Mouse (Mus musculus) liver, postnatal 0 days (tissue): ENCODE data around the gene Ptprg. TPM values are rescaled to one million over a fixed set of nuclear protein-coding genes. Genes with fewer than 3 reads are reported as not detected.

Experiments
- ATAC-seq: fragments of 200-750 bp; cut with Nextera tagmentation; 2 replicates; pipeline ENCODE4 v1.8.0; 2017; ENCODE audit warnings: mild to moderate bottlenecking, moderate library complexity
- DNase-seq: peaks from one replicate; pipeline ENCODE4 v3.0.0-alpha.2; 2016
- H3K27ac ChIP-seq: fragments of 300-500 bp; sonication (generic); 2 replicates; pipeline ENCODE4 v1.5.1; 2014; ENCODE audit warnings: antibody characterized with exemption, moderate library complexity, mild to moderate bottlenecking, low read depth
- H3K27me3 ChIP-seq: fragments of 300-500 bp; sonication (generic); 2 replicates; pipeline ENCODE4 v1.6.1; 2014; ENCODE audit warnings: low read length, control low read depth, mixed read lengths; ENCODE audit not compliant: insufficient read depth
- H3K36me3 ChIP-seq: fragments of 300-500 bp; sonication (generic); replicated peaks from 2 replicates; pipeline ENCODE4 v1.6.1; 2014; ENCODE audit warnings: mild to moderate bottlenecking, control low read depth, low read length, moderate library complexity, mixed read lengths; ENCODE audit not compliant: insufficient read depth
- H3K4me1 ChIP-seq: fragments of 300-500 bp; sonication (generic); 2 replicates; pipeline ENCODE4 v1.6.1; 2014; ENCODE audit warnings: antibody characterized with exemption, mild to moderate bottlenecking, control low read depth; ENCODE audit not compliant: insufficient read depth
- H3K4me2 ChIP-seq: fragments of 300-500 bp; sonication (generic); 2 replicates; pipeline ENCODE4 v1.6.1; 2014; ENCODE audit warnings: low read depth, mild to moderate bottlenecking, low read length, moderate library complexity, mixed read lengths
- H3K4me3 ChIP-seq: fragments of 300-500 bp; sonication (generic); 2 replicates; pipeline ENCODE4 v1.5.1; 2014; ENCODE audit warnings: low read depth, low read length
- H3K9ac ChIP-seq: fragments of 300-500 bp; sonication (generic); replicated peaks from 2 replicates; pipeline ENCODE4 v1.6.1; 2014; ENCODE audit warnings: mild to moderate bottlenecking, moderate library complexity
- H3K9me3 ChIP-seq: fragments of 300-500 bp; sonication (generic); 2 replicates; pipeline ENCODE4 v1.6.1; 2016; ENCODE audit warnings: mild to moderate bottlenecking, control low read depth, low read length, mixed read lengths
- CTCF ChIP-seq: sonication (generic); IDR thresholded peaks from 2 replicates; pipeline ENCODE4 v1.5.1; 2016; ENCODE audit warnings: antibody characterized with exemption, low read depth
- EP300 ChIP-seq: IDR thresholded peaks from 2 replicates; pipeline ENCODE4 v1.6.1; 2016; ENCODE audit warnings: antibody characterized with exemption, low read depth, mild to moderate bottlenecking
- WGBS: fragments of 180-500 bp; shearing (Covaris S2); extraction: QIAGEN DNeasy Blood & Tissue Kit; methylation state at CpG from one replicate; pipeline ENCODE4 v1.1.7; 2014; ENCODE audit not compliant: insufficient replicate concordance; 5-methylcytosine and 5-hydroxymethylcytosine counted together
- polyA plus RNA-seq: library from polyadenylated mRNA; unstranded; fragments of >200 nt; fragmentation: Nextera tagmentation; extraction: Ambion mirVana; gene quantifications from 2 replicates; pipeline ENCODE4 v1.2.1, GENCODE M21; 2015

Gene Ptprg
- polyA plus RNA-seq, 1 experiment from 2014 or later, result 2.7 TPM

- H3K36me3 ChIP-seq, result no peaks in the 10 kb centered on the region
- H3K4me3 ChIP-seq, result no peak overlapping the region
- H3K9ac ChIP-seq, result no peak overlapping the region
- TF ChIP-seq EP300 (no peak), CTCF (no peak)
- ATAC-seq (no peak), DNase-seq (no peak)
- H3K9me3 ChIP-seq, result no peaks in the 10 kb centered on the region
- H3K4me2 ChIP-seq, result no peak overlapping the region
- H3K27ac ChIP-seq, result no peak overlapping the region
- H3K4me1 ChIP-seq, result no peaks in the 10 kb centered on the region
- no peaks in the 10 kb centered on the region for H3K27me3 ChIP-seq
- 55% methylated on average over 7 of the region's 7 CpGs for WGBS
These were observed 269.7 kb downstream of the Ptprg start for GRCm38 (mm10) chr14:11822830-11823700.

- H3K9ac ChIP-seq, result no peak overlapping the region
- ATAC-seq, result no peak
- DNase-seq, result no peak
- H3K4me3 ChIP-seq, result no peak overlapping the region
- H3K4me2 ChIP-seq, result no peak overlapping the region
- WGBS, result 67% methylated on average over 6 of the region's 6 CpGs
- no peak overlapping the region for H3K27ac ChIP-seq
- H3K4me1 ChIP-seq, result no peaks in the 10 kb centered on the region
- no peaks in the 10 kb centered on the region for H3K9me3 ChIP-seq
- TF ChIP-seq EP300 (no peak), CTCF (no peak)
- no peaks in the 10 kb centered on the region for H3K36me3 ChIP-seq
- H3K27me3 ChIP-seq, result no peaks in the 10 kb centered on the region
These were observed 270.4 kb downstream of the Ptprg start for GRCm38 (mm10) chr14:11823701-11824095.

DNA sequence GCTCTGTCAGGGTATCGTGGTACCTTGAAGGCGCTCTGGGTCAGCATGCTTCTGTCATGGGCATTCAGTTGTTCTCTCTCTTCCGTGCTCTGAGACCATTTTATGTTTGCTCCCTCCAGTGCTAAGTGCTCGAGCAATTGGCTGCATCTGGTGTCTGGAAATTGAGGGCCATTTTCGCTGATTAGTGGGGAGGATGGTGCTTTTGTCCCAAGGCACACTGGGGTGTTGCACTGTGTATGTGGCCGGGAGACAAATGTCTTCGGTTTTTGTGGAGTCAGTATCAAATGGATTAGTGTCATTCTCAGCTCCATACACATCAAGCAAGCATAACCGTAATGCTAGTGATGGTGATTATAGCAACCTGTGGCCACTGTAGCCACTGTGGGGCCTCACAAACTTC, 271.6 kb downstream of the Ptprg start:
- Histone ChIP-seq H3K9me3 (no peaks in the 10 kb centered on the region), H3K4me2 (no peak overlapping the region), H3K9ac (no peak overlapping the region), H3K27ac (no peak overlapping the region), H3K36me3 (no peaks in the 10 kb centered on the region), H3K4me3 (no peak overlapping the region), H3K27me3 (no peaks in the 10 kb centered on the region), H3K4me1 (no peaks in the 10 kb centered on the region)
- 80% methylated on average over 8 of the region's 8 CpGs for WGBS
- TF ChIP-seq EP300 (no peak), CTCF (no peak)
- DNase-seq (no peak), ATAC-seq (no peak)

GRCm38 (mm10) chr14:11825551-11825950, 272.2 kb downstream of the Ptprg start:
- TF ChIP-seq CTCF (no peak), EP300 (no peak)
- 66% methylated on average over 2 of the region's 2 CpGs for WGBS
- no peak overlapping the region for H3K4me3 ChIP-seq
- H3K9ac ChIP-seq, result no peak overlapping the region
- H3K36me3 ChIP-seq, result no peaks in the 10 kb centered on the region
- no peak overlapping the region for H3K4me2 ChIP-seq
- H3K27me3 ChIP-seq, result no peaks in the 10 kb centered on the region
- no peak for DNase-seq
- H3K4me1 ChIP-seq, result no peaks in the 10 kb centered on the region
- H3K9me3 ChIP-seq, result no peaks in the 10 kb centered on the region
- H3K27ac ChIP-seq, result no peak overlapping the region
- no peak for ATAC-seq

DNA sequence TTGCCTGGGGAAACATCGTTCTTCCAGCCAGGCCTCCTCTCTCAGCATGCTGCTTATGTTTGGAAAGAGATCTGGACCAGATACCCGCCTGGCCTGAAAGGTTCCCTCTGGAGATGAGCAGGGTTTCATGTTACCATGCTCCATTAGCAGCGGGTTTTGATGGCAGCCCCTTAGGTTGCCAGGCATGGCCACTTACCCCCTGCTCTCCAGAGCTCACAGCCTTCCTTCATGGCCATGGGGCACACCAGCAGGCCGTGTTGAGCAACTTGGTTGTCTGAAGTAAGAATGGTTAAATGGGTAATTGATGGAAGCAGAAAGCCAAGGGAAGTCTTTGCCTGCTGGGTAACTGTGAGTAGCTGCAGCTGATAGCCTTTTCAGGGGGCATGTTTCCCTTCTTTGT, 274.8 kb downstream of the Ptprg start:
- no peak for ATAC-seq
- Histone ChIP-seq H3K4me2 (no peak overlapping the region), H3K4me1 (no peaks in the 10 kb centered on the region), H3K9ac (no peak overlapping the region), H3K9me3 (no peaks in the 10 kb centered on the region), H3K36me3 (no peaks in the 10 kb centered on the region), H3K27ac (no peak overlapping the region), H3K27me3 (no peaks in the 10 kb centered on the region), H3K4me3 (no peak overlapping the region)
- 64% methylated on average over 4 of the region's 4 CpGs for WGBS
- DNase-seq, result no peak
- TF ChIP-seq EP300 (no peak), CTCF (no peak)

DNA sequence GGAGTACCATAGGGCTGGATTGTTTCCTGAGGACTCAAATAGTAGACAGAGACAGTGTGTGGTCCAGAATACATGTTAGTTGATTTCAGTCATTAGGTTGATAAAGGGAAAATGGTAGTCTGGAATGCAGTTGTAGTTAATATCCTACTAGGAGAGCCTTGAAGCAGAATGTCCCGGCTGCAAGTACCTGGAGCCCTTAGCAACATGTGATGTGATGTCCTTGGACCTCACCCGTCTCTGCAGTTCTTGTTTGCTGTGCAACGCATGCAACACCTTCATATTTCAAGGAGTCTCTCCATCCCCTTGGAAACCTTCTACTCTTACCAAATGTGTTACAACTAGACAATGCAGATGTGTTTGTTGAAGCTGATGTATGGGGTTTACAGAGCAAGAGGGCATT, 280.3 kb downstream of the Ptprg start:
- 74% methylated on average over 3 of the region's 3 CpGs for whole genome bisulfite sequencing
- H3K4me2 ChIP-seq, result no peak overlapping the region
- H3K4me3 ChIP-seq, result no peak overlapping the region
- no peaks in the 10 kb centered on the region for H3K36me3 ChIP-seq
- no peaks in the 10 kb centered on the region for H3K27me3 ChIP-seq
- H3K9me3 ChIP-seq, result no peaks in the 10 kb centered on the region
- H3K27ac ChIP-seq, result no peak overlapping the region
- no peak for TF ChIP-seq CTCF
- TF ChIP-seq EP300, result no peak
- no peaks in the 10 kb centered on the region for H3K4me1 ChIP-seq
- ATAC-seq, result no peak
- H3K9ac ChIP-seq, result no peak overlapping the region
- no peak for DNase-seq
